Mouse (Mus musculus) regulatory T cell (primary cell): ENCODE results near the gene Pax6.

Experiments used
- in situ Hi-C: fragments of 300-600 bp; cut with MboI, MseI; formaldehyde crosslinking; loops from one replicate; pipeline ENCODE4 v1.15.1; 2025; ENCODE audit warnings: high pct_unique_total_duplicates

Gene Pax6

DNA sequence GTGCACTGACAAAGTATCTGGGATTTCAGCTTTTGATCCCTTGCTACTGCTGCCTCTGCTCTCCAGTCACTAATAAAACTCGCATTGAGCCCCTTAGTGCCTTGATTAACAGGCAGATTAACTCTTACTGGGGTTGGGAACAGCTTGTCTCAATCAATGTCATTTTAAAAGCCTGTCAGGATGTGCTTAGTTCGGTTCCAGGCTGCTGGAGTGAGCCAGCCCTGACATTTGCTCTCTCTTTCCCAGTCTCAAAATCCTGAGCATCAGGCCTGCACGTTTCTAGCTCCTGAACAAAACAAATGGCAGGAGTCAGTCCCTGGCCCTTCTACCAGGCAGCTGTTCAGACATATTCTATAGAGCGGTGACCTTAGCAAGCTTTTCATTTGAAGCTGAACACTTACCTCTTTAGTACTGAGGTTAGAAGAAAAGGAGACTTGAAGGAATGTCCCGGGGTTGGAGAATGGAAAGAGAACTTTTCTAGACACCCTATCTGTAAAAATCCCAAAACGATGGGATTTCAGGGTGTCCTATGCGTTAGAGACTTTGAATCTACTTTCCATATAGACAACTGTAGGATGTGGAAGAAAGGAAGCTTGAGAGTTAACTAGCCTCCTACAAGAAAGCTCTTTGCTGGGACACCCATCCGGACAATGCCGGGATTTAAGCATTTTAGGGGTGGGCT, 2.6 kb downstream of the Pax6 start:
- in situ Hi-C loops = no loop called here

DNA sequence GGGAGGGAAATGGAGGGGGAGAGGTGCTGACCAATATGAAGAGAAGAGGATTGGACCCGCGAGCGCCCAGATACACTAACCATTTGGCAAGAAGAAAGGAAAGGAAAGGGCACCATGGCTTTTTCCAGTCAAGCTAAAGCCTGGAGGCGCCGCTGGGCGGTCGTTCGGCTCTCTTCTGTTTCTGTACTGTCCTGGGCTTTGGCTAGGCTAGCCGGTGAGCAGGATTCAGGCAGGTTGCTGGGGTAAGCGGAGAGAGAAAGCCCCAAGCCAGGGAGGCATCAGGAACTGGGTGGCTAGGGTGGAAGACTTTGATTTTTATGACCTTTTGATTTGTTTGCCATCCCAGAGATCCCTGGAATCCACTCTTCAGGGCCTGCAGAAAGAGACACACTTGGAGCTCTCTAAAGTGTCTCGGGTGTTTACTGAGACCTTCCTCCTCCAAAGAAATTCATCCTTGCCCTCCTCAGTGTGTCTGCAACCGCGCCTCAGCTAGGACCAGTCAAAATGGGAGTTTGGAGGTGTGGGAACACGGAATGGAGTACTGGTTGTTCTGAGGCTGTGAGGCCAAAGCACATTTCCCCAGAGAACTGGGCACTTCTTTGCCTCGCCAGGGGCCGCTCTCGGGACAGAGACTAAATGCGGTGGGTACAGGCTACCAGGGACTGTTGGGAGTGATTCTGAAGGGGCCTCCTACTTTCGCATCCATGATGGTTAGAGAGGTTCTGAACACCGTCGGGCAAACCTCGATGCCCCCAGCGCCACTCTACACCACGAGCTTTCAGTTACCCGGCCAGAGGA, 3.3 kb downstream of the Pax6 start:
- in situ Hi-C loops = no loop called here

DNA sequence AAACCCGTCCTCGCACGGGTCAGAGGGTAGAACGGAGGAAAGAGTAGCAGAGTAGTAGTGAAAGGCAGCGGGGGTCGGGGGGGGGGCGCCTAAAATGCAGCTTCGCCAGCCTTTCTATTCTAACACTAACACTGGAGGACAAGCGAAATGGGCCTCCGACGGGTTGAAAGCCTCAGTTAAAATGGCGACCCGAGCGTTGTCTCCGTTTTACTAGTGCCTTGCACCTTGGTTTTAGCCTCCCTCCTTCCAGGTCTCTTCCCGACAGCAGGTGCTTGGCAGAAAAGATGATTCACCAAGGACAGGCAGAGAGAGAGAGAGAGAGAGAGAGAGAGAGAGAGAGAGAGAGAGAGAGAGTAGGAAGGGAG, 3.9 kb downstream of the Pax6 start:
- in situ Hi-C loops = no loop called here

DNA sequence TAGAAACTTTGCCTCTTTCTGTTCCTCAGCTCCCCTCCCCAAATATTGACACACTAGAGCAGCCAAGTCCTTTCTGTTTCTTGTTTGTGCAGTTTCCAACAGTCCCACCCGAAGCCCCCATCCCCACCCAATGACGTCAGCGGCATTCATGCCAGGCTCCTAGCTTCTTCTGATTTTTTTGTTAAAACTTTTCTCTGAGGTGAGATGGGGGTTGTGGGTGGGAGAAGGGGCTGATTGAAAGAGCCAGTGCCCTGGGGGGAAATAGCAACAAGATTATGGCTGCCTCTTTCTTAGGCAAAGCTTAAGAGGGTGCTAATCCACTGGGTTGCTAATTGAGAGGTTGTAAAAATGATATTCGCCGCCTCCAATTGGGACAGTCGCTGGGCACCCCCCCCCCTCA, 4.4 kb downstream of the Pax6 start:
- in situ Hi-C loops = no loop called here

DNA sequence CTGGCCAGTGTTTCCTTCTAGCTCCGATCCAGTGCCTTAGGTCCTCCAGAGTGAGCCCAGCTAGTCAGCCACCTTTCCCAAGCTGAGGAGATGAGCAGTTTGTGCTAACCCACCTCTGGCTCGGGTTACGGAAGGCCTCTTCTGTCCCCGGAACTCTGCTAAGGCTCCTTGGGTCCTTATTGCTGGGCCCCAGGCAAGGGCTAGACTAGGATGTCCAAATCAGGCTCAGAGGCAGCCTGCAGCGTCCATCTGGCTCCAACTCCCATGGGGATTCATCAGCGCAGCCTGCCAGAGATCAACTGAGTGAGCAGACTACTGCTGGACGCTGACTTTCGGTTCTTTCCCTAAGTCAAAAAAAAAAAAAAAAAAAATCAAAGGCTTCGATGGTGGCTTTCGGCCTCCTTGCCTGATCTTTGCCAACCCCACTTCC, 4.9 kb downstream of the Pax6 start:
- in situ Hi-C loops = no loop called here

DNA sequence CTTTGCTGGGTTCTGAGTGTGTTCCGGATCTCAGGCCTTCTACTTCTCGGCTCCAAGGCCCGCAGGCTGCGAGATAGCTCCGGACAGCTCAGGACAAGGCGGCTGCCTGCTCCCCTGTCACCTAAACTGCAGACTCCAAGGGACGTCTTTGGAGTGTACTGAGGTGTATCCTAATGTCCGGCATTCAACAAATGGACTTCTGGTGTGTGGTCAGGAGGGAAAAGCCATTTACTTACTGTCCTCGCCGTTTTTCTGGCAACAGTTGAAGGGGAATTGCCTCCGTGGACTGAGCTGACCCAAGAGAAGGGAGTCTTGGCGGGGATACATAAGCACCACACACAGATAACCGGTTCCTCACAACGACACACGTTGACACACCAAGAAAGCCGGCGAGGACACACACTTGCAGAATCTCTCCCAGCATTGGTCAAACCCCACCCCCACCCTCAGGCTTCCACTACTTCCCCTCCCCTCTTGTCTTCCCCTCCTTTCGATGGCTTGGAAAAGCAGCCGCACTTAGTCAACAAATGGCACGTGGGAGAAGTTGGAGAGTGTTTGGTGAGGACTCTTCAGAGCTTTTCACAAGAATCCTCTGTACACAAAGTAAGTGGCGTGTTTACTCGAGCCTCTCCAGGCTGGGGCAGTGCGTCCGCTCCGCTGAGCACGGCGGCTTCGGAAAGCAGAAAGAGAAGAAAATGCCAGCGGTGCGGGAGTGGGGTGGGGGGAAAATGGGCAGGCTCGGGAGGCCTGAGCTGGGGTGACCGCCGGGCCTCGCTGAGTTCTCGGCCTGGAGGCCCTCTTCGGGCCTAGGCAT, 5.6 kb downstream of the Pax6 start:
- in situ Hi-C loops = no loop called here

DNA sequence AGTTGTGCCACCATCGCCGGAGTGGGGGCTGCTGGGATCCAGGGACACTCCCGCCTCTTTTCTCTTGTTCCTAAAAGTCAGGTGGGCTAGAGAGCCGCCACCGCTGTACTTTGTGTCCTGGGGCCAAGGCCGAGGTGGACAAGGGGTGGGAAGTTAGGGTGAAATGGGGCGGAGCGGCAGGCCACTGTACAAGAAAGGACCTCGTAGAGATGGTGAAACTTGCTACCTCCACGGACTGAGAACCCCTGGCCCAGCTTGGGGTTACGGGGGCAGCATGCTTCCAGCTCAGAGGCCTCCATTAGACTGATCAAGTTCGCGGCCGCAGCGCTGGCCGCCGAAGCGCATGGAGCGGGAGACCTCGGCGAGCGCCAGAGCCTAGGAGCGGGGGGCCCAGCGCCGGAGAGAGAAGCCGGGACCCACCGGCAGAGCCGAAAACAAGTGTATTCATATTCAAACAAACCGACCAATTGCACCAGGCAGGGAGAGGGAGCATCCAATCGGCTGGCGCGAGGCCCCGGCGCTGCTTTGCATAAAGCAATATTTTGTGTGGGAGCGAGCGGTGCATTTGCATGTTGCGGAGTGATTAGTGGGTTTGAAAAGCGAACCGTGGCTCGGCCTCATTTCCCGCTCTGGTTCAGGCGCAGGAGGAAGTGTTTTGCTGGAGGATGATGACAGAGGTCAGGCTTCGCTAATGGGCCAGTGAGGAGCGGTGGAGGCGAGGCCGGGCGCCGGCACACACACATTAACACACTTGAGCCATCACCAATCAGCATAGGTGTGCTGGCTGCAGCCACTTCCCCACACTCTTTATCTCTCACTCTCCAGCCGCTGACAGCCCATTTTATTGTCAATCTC, 6.4 kb downstream of the Pax6 start:
- in situ Hi-C loops = no loop called here

DNA sequence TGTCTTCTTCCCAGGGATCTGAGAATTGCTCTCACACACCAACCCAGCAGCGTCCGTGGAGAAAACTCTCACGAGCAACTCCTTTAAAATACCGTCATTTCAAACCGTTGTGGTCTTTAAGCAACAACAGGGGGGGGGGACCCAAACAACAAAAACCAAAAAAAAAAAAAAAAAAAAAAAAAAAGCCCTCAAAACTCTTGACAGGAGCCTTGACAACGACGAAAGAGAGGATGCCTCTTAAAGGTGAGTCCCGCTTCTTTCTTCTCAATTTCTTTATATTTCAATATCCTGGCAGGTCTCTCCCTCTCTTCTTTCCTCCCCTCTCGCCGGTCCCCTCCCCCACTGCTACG, 7.0 kb downstream of the Pax6 start:
- in situ Hi-C loops = no loop called here

DNA sequence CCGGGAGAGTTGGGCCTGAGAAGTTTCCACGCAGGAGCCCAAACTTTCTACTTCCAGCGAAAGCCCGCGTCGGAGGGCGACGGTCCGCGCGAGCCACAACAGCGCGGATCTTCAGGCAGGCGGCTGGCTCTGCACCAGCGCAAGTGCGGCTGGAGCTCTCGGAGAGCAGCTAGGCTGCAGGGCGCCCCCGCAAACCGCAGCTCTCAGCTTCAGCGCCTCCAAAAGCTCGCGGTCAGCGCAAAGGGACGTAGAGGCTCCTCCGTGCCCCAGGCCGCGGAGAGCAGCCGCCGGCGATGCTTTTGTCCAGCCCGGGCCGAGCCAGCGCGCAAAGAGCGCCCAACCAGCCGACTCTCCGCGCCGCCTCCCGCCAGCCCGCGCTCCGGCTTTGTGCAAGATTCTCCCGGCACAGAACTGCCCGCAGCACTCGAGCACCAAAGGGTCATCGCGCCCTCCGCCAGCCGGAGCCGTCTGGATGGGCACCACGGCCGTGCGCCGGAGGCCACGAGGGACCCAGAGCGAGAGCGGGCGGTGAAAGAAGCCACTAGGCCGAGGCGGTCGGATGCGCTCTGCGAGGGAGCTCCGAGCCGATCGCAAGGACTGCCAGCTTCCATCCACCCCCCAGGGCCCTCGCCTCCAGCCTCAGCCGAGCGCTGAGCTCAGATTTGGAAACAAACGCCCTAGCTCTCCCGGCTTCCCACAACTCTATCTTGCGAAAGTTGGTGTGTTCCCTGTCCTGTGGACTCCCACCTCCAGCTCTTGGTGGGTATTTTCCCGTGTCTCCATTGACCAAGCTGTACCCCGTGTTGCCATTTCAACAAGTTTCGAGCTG, 7.6 kb downstream of the Pax6 start:
- in situ Hi-C loops = no loop called here

DNA sequence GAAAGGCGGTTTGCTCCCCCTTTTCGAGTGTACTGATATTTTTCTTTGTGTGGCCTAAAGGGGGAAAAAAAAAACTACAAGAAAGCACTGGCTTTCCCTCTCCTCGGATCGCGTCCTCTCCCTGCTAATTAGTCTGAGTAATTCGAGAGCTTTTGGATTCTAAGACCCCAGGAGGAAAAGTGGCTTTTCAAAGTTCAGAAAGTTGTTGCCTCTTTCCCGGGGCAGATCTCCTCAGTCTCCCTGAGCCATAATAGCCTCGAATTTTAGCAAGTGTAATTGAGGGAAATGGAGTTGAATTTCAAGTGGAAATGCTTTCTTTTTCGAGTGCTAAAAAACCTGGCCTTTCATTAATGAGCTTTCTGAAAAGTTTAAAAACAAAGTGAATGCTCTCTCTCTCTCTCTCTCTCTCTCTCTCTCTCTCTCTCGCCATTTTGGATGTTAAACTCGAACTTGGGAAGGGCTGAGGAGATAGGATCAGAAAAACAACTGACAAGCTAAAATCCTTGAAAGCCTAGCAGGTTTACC, 8.3 kb downstream of the Pax6 start:
- in situ Hi-C loops = no loop called here

DNA sequence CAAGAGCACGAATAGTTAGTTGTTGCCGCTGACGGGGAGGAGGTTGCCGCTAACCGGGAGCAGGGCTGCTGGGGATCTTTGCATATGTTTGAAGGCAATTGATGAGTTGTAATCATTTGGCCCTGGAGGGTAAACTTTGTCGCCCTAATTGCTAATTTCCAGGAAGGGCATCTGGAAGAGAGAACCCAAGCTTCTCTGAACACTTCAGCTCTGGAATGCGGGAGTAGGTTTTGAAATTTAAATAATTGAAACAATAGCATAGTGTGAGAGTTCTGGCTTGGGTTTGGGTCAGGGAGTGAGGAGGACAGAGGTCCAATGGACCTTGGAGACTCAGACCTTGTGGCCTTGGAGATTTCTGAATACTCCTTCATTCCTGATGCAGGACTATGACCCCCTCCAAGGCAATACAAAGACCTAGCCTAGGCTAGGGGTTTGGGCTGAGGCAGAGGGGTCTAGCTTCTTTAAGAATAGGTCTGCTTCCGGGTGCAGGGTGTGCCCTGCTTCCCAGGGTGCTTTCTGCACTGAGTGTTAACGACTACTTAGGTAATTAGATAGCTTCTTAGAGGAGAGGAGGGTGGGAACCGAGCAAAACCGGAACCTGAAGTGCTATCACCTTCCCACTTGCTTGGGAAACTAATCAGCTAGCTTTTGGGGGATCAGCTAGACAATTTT, 8.9 kb downstream of the Pax6 start:
- in situ Hi-C loops = no loop called here

DNA sequence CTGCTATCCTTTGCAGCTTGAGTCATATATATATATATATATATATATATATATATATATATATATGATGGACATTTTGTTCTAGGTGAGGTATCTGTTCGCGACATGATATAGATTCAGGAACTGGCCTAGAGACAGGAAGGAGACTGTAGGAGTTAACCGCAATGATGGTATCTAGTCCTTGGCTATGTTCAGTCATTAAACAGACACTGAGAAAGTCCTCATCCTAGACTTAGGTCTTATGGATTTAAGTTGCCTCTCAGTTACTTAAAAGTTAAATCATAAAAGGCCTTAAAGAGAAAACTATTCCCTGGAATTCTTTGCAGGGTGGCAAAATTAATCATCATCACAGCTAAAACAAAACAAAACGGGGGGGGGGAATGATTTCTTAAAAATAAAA, 9.6 kb downstream of the Pax6 start:
- in situ Hi-C loops = no loop called here

DNA sequence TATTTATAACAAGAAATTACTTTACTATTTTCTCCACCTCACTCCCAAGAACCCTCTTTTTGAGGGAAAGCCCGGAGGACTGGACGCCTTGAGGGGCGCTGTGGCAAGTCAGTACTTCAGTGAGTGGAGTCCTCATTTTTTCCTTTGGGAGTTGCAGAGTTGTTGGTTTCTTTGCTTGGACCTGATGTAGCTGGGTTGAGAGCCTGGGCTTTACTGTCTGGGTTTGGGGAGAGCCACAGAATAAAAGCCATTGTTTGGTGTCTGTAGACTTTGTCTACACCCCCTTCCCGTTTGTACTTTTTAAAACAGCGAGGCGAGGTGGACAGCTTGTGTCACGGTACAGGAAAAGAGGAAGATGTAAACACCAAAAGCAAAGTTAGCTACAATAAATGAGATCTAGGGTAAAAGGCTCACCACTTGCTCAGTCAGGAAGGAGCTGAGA, 10.2 kb downstream of the Pax6 start:
- in situ Hi-C loops = no loop called here

DNA sequence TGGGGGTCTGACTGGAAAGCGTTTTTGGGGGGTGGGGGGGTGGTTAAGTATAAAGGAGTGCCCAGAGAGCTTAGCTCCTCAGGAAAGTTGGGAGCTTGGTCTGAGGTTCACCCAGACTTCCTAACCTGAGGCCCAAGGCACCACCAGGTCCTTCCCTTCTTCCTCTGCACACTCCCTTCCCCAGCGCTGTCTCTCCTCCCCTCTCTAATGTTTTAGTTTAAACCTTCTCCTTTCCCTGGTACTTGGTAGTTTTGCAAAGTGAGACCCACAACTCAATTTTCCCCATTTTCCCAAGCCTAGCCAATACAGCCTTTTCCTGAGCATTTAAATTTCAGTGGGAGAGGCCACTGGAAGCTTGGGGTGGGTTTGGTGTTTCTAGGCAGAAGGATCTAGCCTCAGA, 10.6 kb downstream of the Pax6 start:
- in situ Hi-C loops = no loop called here

DNA sequence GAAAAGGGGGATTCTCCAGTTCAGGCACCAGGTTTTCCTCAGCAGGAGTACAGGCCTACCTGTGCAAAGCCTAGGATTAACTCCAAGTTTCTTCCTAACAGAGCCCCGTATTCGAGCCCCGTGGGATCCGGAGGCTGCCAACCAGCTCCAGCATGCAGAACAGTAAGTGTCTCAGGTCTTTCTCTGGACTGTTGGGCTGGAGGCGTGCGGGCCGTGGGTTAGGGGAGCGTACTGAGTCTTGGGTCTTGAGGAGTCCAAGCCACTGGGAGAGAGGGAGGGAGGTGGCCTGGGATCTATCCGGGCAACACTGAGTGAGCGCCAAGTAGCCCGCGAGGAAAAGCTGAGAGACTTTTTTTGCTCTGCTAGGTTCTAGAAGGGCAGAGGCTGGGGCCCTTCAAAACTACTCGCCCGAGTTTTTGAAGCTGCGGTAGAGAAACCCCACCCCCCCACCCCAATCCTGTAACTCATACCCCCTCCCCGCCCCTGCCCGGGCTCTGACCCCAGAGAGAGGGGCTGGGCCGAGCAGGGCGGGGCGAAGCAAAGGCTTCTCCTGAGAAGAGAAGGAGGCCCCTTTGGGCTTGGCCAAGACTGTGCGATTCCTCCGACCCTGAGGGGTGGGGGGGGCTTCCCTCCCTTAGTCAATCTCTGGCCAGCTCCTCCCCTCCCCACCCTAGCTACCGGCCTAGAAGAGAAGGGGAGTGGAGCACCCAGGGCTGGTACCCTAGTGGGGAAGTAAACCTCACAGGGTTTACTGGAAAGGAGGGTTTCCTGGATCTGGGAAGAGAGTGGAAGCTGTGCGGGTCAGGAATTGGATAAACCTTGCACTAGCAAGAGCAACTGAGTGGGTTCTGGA, 11.7 kb downstream of the Pax6 start:
- in situ Hi-C loops = no loop called here

DNA sequence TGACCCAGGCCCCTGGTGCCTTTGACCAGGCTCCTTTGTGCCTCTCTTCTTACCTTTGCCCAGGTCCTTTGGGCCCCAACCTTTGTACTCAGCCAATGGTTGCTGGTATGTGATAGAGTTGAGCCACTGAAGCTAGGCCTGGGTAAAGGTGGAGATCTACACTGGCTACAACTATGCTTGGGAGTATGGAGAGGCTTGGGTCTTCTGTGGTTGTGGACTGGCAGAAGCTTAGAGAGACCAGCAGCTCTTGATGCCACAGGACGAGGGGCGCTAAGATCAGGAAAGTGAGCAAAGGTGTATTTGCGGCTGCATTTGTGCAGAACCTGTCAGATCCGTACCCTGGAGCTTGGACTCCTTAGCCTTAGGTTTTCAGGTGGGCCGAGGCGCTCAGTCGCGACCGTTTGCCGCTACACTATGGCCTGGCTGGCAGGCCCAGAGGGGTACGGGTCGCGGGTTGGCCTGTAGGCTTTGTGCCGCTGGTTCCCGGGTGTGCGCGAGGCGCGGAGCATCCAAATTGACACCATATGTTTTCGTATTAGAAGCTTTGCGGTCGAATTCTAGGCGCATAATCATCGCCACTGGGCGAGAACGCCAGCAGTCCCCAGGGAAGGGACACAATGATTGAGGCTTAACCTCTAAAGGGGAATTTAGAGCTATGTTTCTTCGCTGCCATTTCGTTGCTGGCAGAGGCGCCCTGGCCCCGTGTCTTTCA, 12.5 kb downstream of the Pax6 start:
- in situ Hi-C loops = no loop called here

DNA sequence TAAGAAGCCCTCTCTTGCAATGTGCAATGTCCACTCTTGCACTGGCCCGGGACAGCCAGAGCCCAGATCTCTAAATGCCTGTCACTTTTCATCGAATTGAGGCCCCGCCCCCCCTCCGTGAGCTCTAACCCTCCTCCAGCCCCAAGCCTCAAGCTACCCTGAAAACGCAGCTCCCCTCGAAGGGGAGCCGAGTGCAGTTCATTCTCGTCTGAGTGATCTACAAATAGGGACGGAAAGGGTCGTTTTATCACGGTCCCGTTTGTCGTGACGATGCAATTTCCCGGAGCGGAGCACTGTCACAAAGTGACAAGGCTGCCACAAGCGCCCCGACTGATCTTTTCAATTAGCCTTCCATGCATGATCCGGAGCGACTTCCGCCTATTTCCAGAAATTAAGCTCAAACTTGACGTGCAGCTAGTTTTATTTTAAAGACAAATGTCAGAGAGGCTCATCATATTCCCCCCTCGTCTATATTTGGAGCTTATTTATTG, 13.4 kb downstream of the Pax6 start:
- in situ Hi-C loops = no loop called here

DNA sequence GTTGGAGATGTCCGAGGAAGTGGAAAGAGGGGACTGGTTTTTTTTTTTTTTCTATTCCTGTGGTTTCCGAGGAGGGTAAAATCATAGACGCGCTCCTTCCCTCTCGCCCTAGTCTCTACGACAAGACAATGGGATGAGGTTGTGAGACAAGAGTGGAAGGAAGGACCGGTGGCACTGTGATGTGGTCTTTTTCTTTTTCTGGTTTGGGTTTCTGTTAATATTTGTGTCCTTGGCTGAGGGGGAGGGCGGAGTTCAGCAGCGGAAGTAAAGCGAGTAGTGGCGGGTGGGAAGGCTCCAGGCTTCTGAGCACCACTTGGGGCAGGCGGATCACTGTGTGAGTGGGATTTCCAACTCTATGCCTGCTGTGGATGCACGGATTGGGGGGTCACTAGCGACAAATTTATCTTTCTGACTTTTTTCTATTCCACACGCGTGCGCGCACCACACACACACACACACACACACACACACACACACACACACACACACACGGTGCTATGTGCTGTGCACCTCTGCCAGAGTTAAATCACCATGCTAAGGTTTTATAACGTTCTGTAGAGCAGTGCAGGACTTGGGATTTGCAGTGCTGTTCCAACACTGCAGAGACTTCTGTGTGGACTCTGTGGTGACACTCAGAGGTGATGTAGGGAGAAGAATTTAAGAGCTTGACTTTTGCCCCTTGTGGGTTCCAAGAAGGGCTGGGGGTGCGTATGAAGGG, 14.1 kb downstream of the Pax6 start:
- in situ Hi-C loops = no loop called here
